Mouse (Mus musculus) inflammation-experienced regulatory T-cells, adult 6 months (primary cell): ENCODE results near the gene Dnah17. TPM values are rescaled to one million over a fixed set of nuclear protein-coding genes. Genes with fewer than 3 reads are reported as not detected.
A peak's percentile ranks its signal among the peaks of the same experiment; 100 is the strongest.

Experiments
- ATAC-seq: one replicate; pipeline ENCODE4 v1.8.0; 2017
- polyA plus RNA-seq, 3 experiments: library from polyadenylated mRNA; unstranded; fragments of 100-300 nt; shearing (Covaris generic); gene quantifications; one replicate each; pipeline ENCODE4 v1.2.1; 2017

Dnah17 gene
- polyA plus RNA-seq, 3 experiments from 2014 or later = 0.11 to 0.73 (median 0.60) TPM

GRCm38 (mm10) chr11:117994250-117995057, 136.0 kb downstream of the Dnah17 start:
- peak; percentile 34 for ATAC-seq

DNA sequence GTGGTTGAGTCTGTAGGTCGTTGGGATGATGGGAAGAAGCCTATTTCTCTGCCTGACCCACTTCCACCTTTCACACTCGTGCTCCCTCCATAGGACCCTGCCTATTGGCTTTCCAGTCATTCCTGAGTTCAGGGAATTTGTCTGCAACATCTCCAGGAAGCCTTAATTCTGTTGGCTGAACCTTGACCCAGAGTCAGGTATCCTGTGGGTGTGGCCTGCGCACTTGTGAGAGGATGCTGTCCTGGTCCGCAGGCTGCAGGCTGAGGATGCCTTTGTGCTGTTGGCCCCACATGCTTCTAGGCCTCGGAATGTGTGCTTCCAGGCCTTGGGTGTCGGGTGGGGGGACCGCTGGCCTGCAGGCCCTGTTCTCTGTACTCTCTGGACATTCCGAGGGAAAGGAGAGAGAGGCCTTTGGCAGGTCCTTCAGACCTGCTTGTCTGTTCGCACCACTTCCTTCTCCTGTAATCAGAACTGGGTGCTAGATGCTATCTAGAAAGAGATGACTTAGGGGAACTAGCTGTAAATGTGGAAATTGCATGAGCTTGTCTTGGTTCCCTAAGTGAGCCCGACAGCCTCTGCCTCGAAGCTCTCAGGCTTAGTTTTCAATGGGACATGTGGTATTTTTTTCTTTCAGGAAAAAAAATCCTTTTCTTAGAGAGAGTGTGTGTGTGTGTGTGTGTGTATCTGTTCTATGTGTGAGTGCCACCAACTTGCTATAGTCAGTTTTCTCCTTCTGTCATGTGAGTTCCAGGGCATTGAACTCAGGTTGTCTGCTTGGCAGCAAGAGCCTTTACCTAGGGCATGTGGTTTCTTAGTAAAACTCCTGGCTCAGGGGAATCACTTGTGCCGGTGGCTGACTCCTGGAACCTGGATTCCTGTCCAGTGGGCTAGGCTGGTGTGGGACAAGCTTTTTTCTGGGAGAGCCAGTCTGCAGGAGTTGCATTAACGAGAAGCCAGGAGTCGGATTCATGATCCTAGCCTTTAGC, 137.0 kb downstream of the Dnah17 start:
- ATAC-seq = no peak

DNA sequence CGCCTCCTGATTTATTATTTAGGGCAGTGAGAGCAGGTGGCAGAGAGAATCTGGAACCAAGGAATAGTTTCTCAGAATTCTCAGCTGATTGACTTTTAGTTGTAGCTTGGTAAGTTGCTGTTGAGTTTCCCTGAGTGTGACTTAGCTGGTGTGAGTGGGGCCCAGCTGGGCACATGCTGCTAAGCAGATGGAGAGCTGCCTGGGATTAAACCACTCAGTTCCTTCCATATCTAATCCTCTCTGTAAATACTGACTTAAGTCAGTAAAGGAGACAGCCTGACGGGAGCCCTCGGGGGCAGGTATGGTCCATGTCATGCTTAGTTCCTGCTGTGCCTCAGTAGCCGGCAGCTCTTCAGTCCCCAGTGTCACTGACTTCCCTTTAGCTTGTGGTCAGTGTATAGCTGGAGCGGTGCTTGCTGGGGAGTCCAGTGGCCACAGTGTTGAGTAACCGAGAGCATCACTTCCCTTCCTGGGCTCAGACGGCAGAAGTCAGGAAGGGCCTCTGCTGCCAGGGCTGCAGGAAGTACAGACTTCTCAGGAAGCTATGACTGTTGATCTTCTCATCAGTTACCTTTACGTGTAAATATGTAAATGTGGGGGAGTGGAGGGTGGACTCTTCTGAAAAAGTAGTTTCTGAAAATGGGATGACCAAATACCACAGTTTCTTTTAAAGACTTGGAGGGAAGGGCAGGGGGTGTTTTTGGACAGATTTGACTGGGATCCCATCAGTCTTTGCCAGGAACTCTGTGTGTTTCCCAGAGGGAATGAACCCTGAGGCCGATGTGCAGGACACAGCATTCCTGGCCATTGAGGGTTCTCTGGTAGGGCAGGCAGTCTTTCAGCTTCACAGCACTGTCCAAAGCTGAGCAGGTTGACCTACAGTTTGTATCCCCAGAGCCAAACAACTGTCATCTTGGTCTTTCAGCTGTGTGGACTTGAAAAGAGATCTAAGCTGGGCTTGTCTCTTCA, 138.6 kb downstream of the Dnah17 start:
- ATAC-seq = peak; percentile 57

DNA sequence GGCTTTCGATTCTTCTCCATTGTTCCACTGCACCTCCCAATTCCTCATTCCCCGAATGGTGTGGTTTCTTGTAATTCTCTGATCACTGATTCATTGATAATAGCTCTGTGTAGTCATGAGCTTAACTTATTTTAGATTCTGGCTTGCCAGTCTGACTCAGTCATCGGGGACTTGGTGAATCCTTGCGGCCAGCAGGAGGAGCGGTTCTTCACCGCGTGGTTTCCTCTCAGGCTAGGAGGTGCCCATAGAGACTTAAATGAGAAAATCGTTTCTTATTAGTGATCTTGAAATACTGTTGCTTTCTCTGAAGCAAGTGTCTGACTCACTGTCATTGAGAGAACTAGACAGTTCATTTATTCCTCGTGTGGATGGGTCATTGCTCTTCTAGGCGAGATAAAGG, 140.5 kb downstream of the Dnah17 start:
- ATAC-seq = peak; percentile 34

DNA sequence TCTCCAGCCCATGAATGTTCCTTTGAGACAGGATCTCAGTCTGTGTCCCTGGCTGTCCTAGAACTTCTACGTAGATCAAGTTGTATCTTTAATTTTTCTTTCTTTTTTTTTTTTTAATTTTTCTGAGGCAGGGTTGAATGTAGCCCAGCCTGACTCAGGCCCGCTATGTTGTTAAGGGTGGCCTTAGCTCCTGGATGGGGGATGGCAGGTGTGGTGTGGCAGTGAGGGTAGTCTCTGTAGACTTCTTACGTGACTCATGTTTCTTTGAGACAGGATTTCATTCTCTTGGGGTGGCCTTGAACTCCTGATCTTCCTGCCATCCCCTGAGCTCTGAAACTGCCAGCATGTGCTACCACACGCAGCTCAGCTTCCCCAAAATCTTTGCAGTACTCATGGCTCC, 141.2 kb downstream of the Dnah17 start:
- no peak for ATAC-seq

DNA sequence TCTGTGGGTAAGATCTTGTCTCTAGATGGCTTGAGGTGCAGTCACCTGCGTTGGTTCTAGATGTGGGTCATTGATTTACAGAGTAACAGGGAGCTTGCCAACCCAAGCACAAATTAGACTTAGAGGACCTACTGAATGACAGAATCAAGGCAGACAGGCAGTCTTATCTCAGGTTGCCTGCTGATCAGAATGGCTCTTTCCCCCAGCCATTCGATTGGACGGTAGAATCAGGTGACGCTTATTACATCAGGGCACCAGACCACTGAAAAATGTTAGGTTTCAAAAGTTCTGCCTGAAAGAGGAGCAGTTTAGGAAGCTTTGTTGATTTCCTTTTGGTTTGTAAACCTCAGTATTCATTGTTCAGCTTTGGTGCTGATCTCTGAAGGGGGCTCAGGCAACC, 142.5 kb downstream of the Dnah17 start:
- ATAC-seq = no peak

GRCm38 (mm10) chr11:117987032-117987451, 143.4 kb downstream of the Dnah17 start:
- peak; percentile 44 for ATAC-seq

DNA sequence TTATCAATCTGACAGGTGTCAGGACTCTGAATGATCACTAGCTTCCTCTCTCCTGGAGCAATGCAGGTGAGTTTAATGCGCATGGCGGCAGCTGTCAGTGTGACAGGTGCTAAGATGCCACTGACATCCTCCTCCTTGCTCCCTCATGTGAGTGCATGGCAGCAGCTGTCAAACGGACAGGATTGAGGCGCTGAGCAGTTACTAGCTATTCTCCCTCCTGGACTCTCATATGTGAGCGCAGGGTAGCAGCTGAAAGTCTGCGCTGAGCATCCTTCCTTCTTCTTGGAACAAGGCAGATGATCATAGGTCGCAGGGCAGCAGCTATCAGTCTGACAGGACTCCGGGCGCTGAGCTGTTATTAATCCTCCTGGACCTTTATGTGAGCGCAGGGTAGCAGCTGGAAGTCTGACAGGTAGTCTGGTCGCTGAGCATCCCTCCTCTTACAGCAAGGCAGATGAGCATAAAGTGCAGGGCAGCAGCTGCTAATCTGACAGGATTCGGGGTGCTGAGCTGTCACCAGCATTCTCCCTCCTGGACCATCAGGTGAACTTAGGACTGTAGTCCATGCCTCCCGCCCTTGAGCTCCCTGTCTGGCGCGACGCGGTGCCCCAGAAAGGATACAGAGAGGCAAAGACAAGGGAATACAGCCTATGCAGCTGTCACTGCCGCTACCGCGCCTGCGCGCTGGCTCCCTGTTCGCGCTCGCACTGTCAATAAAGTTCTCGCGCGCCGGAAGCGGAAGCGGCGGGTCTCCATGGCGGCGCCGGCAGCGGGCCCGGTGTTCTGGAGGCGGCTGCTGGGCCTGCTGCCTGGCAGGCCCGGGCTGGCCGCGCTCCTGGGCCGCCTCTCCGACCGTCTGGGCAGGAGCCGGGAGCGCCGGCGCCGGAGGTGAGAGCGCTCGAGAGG, 144.1 kb downstream of the Dnah17 start, which contains the start of gene Pgs1:
TSS of gene Pgs1 (plus strand) at position 167 of the 906 bp plus-strand sequence.
- ATAC-seq = peak; percentile 77

GRCm38 (mm10) chr11:117983770-117984169, 146.7 kb downstream of the Dnah17 start:
- no peak for ATAC-seq

- no peak for ATAC-seq
Measured at GRCm38 (mm10) chr11:117982426-117982825, 148.0 kb downstream of the Dnah17 start.

DNA sequence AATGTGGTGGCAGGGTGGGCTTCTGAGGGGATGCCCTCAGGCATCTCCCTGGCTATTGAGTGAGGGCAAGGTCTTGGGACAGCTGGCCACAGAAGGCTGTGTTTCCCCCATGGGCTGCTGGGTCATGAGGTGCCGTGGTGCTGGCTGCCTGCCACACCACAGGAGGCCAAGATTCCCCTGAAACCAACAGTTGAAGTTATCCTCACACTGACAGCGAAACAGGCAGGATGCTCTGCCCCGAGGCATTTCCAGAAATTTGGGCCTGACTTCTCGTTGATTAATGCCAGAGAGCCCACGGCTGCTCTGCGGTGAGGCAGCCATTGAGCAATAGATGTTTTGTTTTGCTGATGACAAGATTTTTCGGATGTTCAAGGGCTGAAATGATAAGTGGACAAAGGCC, 151.0 kb downstream of the Dnah17 start:
- ATAC-seq = no peak

GRCm38 (mm10) chr11:117977694-117978360, 152.6 kb downstream of the Dnah17 start:
- no peak for ATAC-seq

DNA sequence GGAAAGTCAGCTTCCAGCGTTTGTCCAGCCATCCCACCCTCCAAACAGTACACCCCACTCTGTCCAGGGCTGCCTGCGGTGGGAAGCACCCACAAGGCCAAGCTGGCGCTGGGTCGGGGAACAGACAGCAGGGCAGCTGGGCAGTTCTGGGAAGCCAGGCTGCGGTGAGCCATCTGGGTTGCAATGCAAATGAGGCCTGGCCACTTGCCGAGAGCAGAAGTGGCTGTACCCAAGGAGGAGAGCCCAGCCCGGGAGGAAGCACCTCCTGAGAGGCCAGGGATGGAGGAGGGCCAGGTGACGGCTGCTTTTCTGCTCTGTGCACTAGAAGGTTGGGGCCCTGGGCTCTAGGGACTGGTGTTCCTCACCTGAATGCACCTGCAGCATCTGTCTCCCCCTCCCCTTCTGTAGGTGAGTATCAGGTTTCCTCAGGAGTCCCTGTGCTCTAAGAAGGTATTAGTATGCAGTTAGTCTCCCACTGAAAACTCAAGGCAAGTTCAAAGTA, 154.3 kb downstream of the Dnah17 start:
- no peak for ATAC-seq

- ATAC-seq = no peak
Measured at GRCm38 (mm10) chr11:117975211-117975967, 155.0 kb downstream of the Dnah17 start.

GRCm38 (mm10) chr11:117974327-117975125, 155.9 kb downstream of the Dnah17 start:
- ATAC-seq = no peak

DNA sequence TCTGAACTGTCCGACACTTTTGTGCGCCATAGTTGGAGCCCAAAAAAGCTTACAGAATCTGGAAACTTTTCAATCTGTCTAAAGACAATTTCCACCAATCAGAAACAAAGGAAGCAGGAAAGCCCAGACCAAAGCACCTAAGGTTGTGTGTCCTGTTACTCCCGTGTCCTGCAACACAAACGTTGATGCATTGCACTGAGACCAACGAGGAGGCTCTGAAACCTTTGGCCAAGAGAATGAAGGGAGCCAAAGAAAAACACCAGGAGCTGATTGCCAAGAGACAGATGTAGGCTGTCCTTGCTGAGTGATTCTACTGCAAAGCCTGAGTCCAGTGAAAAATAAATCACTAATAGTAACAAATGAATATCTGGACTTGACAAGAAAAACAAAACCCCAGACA, 156.9 kb downstream of the Dnah17 start:
- ATAC-seq = no peak

DNA sequence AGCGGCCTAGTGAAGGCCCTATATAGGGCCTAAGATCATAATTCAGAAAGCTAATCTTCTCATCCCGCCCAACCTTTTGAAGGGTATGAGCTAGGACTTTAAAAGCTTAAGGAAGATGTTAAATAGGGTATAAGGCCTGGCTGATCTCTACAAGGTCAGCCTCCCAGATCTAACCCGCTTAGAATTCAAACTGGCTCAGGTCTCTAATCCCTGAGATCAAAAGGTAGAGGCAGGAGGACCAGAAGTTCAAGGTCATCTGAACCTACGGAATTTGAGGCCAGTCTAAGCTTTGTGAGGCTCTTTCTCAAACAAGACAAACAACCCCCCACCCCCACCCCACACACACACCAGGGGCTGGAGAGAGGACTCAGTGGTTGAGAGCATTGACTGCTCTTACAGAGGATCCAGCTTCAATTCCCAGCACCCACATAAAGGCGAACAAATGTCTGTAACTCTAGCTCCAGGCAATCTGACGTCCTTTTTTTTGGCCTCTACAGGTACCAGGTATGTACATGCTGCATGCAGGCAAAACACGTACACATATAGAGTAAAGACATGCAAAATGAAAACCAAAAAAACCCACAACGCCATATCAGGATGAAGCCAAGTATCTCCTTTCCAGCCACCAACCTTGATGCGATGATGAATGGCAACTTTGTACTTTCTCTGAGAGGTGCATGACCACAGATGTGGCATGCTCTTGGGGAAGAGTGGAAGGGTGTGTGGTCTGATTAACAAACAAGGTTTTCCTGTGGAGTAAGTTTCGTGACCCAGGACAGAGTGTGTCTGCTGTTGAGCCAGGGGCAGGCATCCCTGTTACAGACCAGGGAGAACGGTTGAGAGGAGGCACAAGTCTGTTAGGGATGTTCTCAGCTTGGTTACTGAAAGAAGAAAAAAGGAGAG, 157.5 kb downstream of the Dnah17 start:
- ATAC-seq = no peak
